Mouse (Mus musculus) mesoderm, embryonic 11.5 days (tissue): Measurements from ENCODE around the gene Igsf21.
A peak's percentile ranks its signal among the peaks of the same experiment; 100 is the strongest.

ENCODE experiments used
- DNase-seq: peaks from one replicate; pipeline ENCODE4 v3.0.0-alpha.2; 2012; ENCODE audit warnings: low read depth, low spot score

The Igsf21 gene

DNA sequence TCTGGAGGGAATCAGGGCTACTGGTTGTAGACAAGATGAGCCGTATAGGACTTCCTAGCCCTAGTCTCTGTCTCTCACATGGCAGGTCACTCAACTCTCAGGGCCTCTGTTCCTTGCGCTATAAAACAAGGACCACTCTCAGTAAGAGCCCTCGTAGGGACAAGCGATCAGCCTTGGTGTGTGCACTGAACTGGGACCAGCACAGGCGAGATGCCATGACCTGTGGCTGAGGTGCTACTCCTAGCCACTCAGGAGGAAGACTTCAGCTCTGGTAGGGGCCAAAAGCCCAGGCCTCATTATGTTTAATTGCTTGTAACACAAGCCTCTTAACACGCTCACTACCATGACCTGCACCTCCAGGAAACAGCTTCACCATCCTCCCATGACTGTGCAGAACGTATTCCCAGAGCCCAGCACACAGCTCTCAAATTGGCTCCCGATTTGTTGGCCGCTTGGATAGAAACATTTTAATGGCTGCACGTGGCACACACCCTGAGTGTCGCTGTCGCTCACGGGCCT is 183.4 kb downstream of the Igsf21 start:
- DNase-seq: no peak

DNA sequence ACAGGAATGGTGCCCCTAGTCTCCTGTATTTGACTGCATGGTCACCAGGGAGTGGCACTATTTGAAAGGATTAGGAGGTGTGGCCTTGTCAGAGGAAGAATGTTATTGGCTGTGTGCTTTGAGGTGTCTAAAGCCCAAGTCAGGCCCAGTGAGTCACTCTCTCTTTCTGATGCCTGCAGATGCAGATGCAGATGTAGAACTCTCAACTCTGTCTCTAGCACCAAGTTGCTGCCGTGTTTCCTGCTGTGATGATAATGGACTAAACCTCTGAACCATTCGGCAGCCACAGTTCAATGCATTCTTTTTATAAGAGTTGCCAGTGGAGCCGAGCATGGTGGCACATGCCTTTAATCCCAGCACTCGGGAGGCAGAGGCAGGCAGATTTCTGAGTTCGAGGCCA is 186.3 kb downstream of the Igsf21 start:
- no peak for DNase-seq

DNA sequence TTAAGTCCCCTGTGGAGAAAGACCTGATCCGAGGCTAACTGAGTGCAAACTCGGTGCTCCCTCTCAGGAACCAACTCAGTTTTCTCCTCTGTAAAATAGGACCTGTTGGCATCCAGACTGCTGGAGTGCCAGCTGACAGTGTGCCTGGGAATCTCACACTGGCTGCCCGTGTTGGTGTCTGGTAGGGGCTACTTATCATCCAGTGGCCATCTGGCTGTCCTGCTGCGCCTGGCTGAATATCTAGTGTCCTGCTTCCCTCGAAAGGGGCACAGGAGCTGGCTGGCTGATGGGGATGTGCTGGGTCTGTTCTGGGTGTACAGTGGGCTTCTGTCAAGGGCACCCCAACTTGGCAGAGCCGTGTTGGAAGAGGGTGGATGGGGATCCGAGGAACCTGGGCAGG is 193.5 kb downstream of the Igsf21 start:
- DNase-seq: no peak

DNA sequence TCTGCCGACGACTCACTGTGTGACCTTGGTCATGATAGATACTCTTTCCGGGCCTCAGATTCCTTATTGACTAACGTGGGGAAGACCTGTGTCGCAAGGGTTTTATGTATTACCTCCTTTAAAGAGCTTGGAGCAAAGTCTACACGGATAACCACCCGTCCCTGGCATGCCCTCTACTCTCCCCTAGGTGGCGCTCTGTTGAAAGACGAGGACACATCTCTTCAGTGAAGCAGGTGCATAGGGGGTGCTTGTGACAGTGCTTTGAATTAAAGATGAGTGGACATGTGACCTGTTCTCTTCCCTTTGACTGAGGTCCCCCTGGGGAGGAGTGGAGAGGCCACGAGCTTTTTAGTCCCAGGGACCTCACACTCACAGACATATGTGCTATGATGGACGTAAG is 194.0 kb downstream of the Igsf21 start:
- DNase-seq: peak; percentile 53

DNA sequence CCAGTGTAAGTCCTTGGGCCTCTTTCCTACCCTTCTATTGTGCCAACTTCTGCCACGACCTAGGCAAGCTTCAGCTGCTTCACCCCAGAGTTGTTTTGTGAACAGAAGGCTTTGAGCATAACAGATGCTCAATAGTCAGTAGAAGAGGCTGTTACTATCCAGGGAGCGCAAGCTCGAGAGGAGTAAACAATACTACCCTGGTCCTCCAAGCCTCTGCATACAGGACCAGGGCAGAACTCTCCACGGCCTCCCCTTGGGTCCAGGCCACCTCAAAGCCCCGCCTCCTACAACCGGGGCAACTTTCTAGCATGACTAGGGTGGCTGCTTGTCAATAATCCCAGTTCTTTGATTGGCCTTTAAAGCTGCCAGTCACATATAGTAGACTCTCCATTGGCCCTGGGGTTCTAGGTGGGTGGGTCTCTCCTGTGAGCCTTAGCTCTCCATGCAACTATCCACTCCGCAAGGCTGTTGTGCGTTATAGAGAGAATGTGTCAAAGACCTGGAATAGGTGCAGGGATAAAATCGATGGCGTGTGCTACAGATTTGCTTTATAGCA is 198.7 kb downstream of the Igsf21 start:
- no peak for DNase-seq

DNA sequence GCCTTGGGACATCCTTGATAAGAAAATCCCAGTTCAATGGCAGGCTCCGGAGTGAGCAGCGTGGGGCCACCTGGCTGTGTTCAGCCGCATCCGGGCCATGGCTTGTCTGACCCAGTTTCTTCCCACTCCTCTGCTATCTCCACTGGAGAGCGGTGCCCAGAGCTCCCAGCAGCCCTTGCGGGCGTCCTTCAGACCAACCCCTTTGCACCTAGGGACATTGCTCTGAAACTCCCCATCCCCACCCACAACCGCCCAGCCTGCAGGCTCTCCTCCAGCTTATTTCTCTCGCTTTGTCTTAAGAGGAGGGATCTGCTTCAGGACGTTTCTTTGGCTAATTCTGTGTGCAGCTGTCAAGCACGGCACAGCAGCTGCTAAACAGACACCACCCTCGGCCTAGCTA is 202.6 kb downstream of the Igsf21 start:
- no peak for DNase-seq

DNA sequence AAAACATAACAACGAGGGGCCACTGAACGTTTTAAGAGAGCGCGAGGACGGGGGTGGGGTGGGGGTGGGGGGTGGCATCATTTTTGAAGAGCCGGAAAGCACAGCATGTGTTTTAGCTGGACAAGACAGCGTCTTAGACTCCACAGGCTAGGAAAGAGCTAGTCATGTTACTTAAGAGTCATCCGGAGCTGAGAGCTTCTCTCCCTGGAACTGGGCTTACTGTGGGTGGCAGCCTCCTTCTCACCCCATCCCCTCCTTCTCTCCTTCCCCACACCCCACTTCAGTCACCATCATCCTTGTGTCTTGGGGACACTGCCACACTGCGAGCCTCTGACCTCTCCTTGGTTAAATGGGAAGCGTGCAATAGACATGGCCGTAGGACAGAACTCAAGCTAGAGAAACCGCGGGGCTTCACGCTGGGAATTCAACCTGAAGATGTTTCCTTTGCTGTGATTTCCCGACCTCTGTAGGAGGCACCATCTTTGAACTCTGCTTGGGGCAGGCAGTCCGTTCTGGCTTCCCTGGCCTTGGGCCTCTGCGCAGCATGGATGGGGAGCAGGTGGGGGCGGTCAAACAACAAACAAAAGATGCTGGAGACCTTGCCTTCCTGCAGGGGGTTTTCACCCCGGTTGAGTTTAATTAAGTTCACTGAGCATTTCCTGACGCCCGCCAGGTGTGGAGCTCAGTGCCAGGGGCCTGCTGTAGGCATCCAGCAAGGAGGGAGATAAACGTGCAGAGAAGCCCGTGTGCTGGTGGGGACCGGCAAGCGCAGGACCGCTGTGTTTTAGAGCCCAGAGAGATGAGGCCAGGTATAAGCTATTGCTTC is 207.8 kb downstream of the Igsf21 start:
- no peak for DNase-seq

DNA sequence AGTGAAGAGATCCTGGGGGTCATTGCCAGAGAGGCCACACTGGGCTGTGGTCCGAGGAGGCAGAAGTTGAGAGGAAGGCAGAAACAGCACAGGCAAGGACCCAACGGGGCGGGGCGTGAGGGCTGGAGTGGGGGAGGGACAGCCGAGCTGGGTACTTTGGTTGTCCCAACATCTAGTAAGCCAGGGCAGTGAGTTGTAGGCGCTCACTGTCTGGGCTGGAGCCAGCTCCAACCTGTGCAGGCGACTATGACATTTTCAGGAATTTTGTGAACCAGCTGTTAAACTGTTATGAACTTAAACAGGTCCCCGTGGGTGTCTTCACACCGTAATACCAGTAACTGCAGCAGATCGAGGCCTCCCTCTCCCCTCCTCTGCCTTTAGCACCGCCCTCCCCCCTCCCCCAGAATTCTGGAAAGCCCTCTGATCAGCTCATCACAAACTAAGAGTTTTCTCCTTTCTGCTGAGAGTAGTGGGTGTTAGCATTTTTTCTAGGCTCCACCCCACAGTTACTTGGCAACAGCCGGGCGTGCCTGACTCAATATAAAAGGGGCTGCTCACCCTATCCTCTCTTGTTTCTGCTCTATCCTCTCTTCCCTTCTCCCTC is 208.7 kb downstream of the Igsf21 start:
- DNase-seq: no peak

DNA sequence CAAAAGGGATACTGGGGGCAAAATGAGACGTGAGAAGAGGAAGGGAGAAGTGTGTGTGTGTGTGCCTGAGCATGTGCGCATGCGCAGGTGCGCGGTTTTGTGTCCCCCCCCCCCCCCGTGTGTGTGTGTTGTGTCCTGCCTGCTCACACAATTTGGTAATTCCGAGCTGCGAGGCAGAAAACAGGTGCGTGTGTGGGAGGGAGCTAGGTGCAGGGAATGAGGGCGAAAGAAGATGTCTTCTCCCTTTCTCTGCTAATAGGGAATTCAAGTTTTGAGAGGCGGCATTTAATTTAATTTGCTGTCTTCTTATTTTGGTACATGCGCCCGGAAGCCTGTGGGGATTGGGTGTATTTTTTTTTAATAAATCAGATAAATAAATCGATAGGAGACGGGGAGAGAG is 211.4 kb downstream of the Igsf21 start:
- no peak for DNase-seq

DNA sequence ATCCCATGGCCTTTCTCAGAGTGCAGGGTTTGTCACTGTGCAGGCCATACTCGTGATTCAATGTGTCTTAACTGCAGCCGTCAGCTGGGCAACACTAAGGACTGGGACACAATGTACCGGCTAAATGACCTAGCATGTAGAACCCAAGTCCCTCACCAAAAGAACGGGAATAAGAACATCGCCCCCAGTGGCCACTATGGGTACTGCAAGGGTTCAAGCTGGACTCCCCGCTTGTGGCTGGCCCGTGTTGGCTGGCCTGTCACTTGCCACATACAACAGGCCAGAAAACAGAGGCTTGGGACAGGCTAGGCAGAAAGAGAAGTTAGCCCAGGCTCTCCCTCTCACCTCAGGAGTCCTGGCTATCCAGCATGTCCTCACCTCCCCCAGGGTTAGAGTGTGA is 213.2 kb downstream of the Igsf21 start:
- peak; percentile 59 for DNase-seq

DNA sequence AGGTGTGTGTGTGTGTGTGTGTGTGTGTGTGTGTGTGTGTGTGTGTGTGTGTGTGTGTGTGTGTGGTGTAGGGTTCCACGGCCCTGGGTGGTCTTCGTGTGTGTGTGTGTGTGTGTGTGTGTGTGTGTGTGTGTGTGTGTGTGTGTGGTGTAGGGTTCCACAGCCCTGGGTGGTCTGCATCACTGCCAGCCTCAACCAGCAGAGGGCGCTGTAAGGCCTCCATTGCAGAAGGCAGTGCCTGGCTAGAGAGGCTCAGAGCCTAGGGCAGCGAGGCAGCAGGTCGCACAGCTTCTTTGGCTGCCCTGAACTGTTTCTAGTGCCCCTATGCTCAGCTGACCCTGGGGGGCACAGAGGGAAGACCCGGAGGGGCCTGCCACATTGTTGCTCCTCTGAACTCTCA is 216.2 kb downstream of the Igsf21 start:
- DNase-seq: peak; percentile 81

DNA sequence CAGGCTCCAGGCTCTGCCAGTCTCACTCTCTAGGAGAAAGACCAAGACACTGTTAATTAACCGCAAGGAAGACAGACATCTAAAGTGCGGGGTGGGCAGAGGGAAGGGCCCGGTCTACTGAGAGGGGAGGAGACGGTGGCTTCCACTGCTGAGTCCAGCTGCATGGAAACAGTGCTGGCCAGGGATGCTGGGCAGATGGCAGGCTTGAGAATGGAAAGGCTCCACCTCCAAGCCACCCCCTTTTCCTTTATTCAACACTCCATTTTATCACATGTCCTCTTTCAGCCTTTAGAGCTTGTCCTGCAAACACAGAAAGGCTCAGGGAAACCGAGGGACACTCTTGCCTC is 216.6 kb downstream of the Igsf21 start:
- DNase-seq: no peak

DNA sequence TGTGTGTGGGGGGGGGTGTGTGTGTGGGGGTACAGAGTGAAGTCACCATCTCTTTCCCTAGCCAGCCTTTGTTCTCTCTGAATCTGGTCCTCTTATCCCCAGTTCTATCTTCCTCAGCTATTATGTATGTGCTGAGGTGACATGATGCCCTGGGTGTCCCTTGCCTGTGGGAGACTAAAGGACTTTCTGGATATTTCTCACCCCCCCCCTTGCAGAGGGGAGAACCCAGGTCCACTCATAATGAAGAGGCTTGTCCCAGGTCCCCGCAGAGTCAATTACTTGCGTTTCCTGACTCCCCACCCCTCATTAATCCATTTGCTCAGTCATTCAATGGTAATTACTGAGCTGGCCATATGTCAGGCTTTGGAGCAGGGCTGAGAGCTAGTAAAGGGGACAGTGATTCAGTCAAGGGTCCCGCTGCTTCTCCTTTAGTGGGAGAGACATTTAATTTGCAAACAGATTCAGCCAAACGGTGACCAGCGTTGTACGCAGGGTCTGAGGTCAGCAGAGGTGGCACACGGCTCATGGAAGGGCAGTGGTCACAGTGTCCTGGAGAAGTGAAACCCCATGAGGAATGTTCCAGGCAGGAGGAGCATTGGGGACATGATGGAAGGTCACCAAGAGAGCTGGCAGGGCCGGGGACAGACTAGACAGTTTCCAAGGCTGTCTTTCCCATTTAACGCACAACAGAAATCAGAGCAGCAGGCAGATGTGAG is 217.1 kb downstream of the Igsf21 start:
- DNase-seq: no peak

DNA sequence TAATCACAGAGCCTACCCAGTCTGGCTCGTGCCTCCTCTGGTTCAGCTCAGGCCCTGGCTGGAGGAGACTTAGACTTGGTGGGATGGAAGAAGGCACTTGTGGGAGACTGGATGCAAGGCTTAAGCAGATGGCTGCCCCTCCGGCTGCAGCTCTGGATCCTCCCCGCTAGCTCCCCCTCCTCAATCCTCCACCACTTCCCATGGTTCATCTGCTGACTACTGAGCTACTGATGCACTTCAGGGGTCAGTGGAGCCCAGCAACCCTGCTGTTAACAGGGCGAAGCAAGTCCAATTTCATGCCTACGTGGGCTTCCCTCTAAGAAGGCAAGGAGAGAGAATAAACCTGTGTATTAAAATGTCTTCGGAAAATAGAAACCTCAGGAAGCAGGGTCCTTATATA is 222.8 kb downstream of the Igsf21 start:
- no peak for DNase-seq

DNA sequence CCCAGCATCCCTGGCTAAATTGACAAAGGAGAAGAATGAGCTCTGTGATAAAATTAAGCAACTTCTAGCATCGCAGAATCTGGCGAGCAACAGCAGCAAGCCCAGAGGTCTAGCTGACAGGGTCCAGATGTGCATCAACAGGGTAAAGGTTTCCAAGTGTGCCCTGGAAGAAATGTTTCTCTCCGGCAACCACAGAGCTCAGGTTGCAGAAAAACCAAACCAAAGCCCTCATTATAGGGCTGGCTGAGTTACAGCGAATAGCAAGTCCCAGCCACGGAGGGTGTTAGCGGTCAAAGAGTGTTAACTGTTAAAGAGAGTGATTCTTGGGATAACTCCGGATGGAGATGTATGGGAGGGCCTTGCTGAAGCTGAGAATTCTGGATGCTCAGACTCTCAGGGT is 230.7 kb downstream of the Igsf21 start:
- no peak for DNase-seq

DNA sequence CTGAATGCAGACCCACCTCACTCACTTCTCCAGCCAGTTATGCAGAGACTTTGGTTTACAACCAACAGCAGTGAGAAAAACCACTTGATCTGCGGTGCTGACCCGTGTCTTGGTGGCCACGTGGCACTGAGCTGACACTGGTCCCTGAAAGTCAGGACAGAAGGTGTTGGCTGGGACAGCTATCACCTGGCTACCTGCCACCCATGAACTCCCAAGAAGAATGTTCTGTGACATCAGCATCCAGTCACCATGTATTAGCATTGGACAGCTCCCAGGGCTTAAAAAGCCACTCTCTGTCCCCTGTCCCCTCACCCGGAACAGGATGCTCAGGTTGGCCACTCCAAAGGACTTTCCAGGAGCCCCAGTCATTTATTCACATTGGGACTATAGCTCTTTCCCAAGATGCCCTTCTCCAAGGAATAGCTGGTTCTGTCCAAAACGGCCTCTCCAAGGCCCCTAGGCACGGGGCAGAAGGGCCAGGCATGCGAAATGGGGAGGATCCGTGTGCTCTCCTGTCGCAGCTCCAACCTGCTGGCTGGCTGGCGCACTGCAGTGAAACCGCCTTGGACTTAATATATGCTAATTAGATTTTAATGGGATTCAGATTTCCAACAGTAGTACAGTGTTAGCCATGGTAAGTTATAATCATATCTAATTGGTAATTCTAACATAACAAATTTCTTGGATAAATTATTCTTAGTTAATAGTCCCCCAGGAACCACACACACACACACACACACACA is 235.7 kb downstream of the Igsf21 start:
- DNase-seq: no peak

DNA sequence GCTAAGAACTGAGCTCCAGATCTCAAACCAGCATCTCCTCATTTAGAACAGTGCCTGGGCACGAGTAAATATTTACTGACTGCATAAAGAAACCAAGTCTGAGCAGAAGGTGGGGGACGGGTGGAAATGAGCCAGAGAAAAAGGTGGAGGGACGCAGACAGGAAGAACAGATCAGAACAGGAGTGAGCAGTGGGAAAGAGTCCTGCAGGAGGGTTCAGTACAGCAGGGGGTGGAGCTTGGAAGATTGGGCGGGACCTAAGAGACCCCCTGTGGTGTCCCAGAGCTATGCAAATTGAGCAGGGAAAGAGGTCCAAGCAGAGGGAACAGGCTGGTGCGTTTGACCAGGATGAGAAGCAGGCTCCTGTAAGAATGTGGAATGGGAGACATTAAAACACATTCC is 241.7 kb downstream of the Igsf21 start:
- DNase-seq: no peak

DNA sequence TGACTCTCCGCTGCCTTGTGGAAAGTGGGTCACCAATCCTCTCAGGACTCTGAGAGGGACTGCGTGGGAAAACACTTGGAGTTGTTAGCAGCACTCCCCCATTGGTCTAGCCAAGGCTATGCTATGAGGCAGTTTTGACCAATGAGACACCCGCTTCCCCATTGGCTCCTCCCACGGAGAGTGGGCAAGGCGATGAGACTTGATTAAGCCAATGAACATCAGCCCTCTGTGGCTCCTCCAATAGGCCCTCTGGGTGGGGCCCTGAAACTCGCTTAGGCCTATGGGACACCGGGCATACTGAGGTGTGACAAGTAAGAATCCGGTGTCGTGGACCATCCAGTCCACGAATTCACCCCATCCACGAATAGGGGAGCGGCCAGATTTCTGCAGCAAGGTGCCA is 242.4 kb downstream of the Igsf21 start:
- DNase-seq: peak; percentile 77

DNA sequence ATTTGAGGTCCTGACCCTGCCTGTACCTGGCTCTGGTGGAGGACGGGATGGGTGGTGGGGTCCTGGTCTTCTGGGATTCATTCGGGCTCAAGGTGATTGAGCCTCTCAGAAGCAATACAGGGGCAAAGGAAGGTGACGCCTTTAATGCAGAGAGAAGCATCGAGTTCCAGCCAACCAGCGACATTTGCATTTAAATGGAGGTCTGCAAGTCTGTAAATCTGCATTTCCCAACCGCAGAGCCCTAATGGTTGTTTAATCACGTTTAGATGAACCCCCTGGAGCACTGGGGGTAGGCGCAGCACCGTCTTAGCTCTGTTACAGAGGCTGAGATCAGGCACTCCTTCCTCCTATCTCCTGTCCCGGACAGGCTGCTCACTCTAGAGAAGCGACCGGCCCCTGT is 244.5 kb downstream of the Igsf21 start:
- no peak for DNase-seq

DNA sequence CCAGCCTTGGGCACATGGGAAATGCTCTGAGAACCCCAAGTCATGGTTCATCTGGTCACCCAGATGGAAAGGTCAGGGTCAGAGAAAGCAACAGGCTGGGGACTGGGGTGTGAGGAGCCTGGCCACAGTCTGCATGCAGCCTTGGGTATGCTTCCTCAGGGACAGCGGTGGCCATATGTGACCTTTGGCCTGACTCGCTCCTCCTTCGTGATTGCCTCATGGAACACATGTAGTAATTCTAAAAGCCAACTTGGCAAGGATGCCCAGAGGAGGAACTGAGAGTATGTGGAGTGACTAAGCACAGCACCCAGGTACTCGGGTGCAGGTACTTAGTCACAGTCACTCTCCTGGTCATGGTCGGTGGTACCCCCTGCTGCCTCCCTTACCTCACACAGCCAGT is 245.7 kb downstream of the Igsf21 start:
- DNase-seq: no peak

DNA sequence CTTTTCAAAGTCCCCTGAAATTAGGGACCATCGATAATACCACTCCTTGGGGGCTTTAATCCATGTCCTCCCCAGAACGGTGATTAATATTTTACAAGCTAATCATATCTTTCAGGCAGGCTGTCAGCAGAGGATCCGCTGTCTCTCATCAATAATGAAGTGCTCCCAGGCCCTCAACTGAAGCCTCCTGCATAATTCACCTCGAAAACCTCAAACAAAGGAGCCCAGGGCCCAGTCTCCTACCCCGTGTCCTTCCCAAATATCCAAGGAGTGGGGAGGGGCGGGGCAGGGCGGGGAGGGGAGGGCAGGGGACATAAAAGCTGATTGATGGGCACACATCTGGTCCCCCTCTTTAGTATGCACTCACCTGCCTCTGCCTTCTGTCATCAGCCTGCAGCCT is 247.6 kb downstream of the Igsf21 start:
- no peak for DNase-seq

DNA sequence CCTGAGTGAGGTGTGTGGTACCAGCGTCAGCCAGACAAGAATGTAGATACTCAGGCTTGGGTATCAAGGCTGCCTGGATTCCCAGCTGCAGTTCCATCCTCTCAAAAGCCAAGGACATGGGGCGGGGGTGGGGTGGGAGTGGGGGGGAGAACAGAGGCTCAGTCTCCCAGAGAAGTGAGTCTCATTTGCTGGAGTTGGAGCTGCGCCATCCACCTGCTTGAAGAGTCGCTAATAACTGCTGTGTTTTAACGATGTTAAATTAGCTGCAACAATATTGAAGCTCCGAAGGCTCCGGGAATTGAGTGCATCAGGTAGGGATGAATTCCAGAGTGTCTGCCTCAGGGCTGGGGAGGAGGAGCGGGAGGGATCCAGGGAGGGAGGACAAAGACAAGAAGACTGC is 250.9 kb downstream of the Igsf21 start:
- DNase-seq: no peak
